Mouse (Mus musculus) embryonic facial prominence, embryonic 11.5 days (tissue): ENCODE results near the gene Tmem88b. TPM values are rescaled to one million over a fixed set of nuclear protein-coding genes. Genes with fewer than 3 reads are reported as not detected.
A peak's percentile ranks its signal among the peaks of the same experiment; 100 is the strongest.

Experiments
- ATAC-seq: fragments of 200-750 bp; cut with Nextera tagmentation; replicated peaks from 2 replicates; pipeline ENCODE4 v1.8.0; 2017; ENCODE audit warnings: low read depth; ENCODE audit not compliant: insufficient number of reproducible peaks, low FRiP score, low TSS enrichment
- DNase-seq: peaks from one replicate; pipeline ENCODE4 v3.0.0-alpha.2; 2015; ENCODE audit warnings: low spot score
- H3K27ac ChIP-seq: fragments of 300-500 bp; sonication (generic); replicated peaks from 2 replicates; pipeline ENCODE4 v1.5.1; 2014; ENCODE audit warnings: mild to moderate bottlenecking, low read depth, low read length, control low read depth
- H3K27me3 ChIP-seq: fragments of 300-500 bp; sonication (generic); 2 replicates; pipeline ENCODE4 v1.6.1; 2014; ENCODE audit warnings: mild to moderate bottlenecking, low read length, moderate library complexity, mixed read lengths; ENCODE audit not compliant: control insufficient read depth, insufficient read depth
- H3K36me3 ChIP-seq: fragments of 300-500 bp; sonication (generic); replicated peaks from 2 replicates; pipeline ENCODE4 v1.6.1; 2014; ENCODE audit warnings: low read depth, mild to moderate bottlenecking, low read length, moderate library complexity, mixed read lengths; ENCODE audit not compliant: control insufficient read depth, insufficient read depth
- H3K4me1 ChIP-seq: fragments of 300-500 bp; sonication (generic); 2 replicates; pipeline ENCODE4 v1.6.1; 2014; ENCODE audit warnings: low read length, mixed read lengths; ENCODE audit not compliant: control insufficient read depth, insufficient read depth
- H3K4me2 ChIP-seq: fragments of 300-500 bp; sonication (generic); 2 replicates; pipeline ENCODE4 v1.6.1; 2014; ENCODE audit warnings: low read depth, mild to moderate bottlenecking, control low read depth, low read length, moderate library complexity
- H3K4me3 ChIP-seq: fragments of 300-500 bp; sonication (generic); 2 replicates; pipeline ENCODE4 v1.5.1; 2014; ENCODE audit warnings: low read depth, low read length, control low read depth
- H3K9ac ChIP-seq: fragments of 300-500 bp; sonication (generic); replicated peaks from 2 replicates; pipeline ENCODE4 v1.6.1; 2014; ENCODE audit warnings: mild to moderate bottlenecking, control low read depth, low read length
- H3K9me3 ChIP-seq: fragments of 300-500 bp; sonication (generic); replicated peaks from 2 replicates; pipeline ENCODE4 v1.6.1; 2016; ENCODE audit warnings: mild to moderate bottlenecking, low read length, inconsistent platforms, mixed read lengths; ENCODE audit not compliant: control insufficient read depth
- WGBS: fragments of 180-500 bp; shearing (Covaris S2); extraction: QIAGEN DNeasy Blood & Tissue Kit; methylation state at CpG from one replicate; pipeline ENCODE4 v1.1.7; 2014; 5-methylcytosine and 5-hydroxymethylcytosine counted together
- polyA plus RNA-seq: library from polyadenylated mRNA; unstranded; fragments of >200 nt; fragmentation: Nextera tagmentation; extraction: Ambion mirVana; gene quantifications from 2 replicates; pipeline ENCODE4 v1.2.1, GENCODE M21; 2014

Gene Tmem88b
- polyA plus RNA-seq, 1 experiment from 2014 or later = 0.18 TPM

DNA sequence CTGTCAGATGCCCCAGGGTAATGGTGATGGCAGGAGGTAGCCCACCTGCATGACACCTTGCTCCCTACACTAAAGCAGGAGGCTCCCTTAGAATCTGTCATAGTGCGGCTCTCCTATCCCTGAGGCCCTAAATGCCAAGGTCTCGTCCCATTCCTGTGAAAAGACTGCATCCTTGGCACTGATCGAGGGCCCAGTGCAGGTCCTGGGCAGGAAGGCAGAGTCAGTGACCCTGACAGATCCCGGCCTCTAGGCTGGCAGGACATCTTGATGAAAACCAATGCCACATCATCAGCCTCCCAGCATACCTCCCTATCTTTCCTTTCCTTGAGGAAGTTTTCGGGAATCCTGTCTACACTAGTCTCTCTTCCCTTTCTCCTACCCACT, 16.2 kb downstream of the Tmem88b start:
- peak overlapping the region; percentile 90 for H3K9ac ChIP-seq
- H3K4me3 ChIP-seq = peak overlapping the region; percentile 43
- H3K36me3 ChIP-seq = no peaks in the 10 kb centered on the region
- 66% methylated on average over 5 of the region's 5 CpGs for WGBS
- H3K9me3 ChIP-seq = no peaks in the 10 kb centered on the region
- ATAC-seq = no peak
- no peak overlapping the region for H3K27ac ChIP-seq
- H3K4me2 ChIP-seq = peak overlapping the region; percentile 77
- peaks cover 2% of the 10 kb centered on the region for H3K4me1 ChIP-seq
- no peak for DNase-seq
- no peaks in the 10 kb centered on the region; the same call in 1 of the 2 replicates for H3K27me3 ChIP-seq

DNA sequence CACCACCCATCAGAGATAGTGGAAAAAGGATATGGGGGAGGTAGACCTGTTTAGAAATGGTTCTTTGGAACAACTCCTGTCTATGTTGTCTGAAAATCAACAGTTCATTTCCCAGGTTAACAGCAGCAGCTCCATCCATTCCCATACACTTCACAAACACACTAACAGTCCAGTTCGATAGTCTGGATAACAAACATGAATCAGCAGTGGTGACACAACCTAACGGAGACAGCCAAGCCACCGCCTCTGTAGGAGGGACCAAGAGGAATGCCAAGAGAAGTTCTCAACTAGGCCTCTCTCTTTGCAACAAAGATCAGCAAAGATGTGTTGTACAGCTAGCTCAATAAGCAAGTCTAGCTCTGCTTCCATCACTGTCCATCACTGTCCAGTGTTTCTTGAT, 23.3 kb downstream of the Tmem88b start:
- WGBS = 88% methylated on average over 3 of the region's 3 CpGs
- Histone ChIP-seq H3K27ac (no peak overlapping the region), H3K4me2 (no peak overlapping the region; the same call in 1 of the 2 replicates), H3K36me3 (no peaks in the 10 kb centered on the region; the same call in 1 of the 2 replicates), H3K4me3 (no peak overlapping the region), H3K9ac (no peak overlapping the region), H3K27me3 (no peaks in the 10 kb centered on the region), H3K4me1 (no peaks in the 10 kb centered on the region; the same call in none of the 2 replicates), H3K9me3 (no peaks in the 10 kb centered on the region)
- ATAC-seq (no peak), DNase-seq (no peak)

DNA sequence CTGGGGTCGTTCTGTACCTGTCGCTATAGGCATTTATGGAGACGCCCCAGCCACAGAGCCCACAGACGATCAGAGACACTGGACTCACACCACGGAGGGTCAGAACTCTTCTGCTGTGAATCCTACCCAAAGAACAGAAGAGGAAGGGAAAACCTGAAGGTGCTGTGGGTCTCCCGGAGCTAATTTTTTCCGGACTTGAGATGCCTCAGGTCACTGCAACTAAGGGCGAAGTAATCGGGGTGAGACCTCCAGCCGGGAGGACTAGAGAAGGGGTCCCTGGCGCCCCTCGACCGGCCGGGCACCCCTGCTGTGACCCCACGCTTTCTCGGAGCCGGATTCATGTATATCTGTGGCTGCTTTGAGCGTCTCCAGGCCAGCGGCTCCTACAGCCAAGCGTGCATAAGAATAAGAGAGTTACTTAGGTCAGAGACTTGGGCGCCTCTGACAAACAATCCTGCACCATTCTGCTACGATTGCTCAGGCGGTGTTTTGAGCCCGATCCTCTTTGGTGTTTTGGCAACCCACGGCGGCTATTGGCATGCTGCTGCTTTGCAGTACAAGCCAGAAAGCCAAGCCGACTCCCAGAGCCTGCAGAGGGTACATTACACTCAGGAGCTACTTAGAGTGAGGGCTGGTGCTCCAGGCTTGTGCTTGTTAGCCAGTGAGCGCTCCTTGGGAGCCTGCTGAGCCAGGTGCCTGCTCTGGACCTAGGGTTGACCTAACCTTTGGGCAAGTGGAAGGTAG, 24.1 kb downstream of the Tmem88b start:
- WGBS = 2% methylated on average over 28 of the region's 28 CpGs
- Histone ChIP-seq H3K4me3 (peak overlapping the region; percentile 88), H3K9ac (peak overlapping the region; percentile 61), H3K4me1 (no peaks in the 10 kb centered on the region; the same call in none of the 2 replicates), H3K27ac (0 out of 2 replicates have a peak overlapping the region, but pooled peaks have one; percentile 0), H3K27me3 (no peaks in the 10 kb centered on the region), H3K36me3 (no peaks in the 10 kb centered on the region; the same call in 1 of the 2 replicates), H3K4me2 (peak overlapping the region; percentile 87), H3K9me3 (no peaks in the 10 kb centered on the region)
- 0 out of 2 replicates have a peak, but pooled peaks have one; percentile 12 for ATAC-seq
- DNase-seq = no peak

DNA sequence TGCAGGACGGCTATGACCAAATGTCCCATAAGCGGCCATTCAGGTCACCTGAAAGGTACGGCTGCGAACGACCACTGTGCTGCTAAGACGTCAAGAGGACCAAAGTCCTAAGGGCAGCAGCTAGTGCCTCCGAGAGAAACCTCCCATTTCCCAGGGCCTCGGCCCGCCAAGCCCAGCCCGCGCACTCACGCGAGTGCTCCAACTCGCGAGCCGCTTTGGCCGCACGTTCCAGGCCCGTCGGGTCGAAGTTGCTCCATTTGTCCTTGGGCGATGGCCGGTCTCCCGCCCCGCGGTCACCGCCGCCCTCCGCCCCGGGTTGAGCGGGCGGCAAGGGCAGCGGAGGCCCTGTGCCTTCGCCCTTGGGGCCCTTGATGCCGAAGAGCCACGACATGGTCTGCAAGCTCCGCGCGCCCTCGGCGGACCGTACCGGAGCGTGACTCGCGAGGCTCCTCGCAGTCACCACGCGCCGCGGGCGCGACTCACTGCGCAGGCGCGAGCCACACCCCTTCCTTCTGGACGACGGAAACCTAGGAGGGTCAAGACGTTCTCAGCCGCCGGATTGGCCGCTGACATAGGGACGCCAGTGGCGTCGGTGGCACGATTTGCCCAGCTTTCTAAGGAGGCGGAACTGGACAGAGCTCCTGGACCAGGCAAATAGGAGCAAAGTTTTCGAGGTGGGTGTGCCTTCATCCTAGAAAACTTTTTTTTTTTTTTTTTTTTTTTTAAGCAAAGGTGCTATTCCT, 24.9 kb downstream of the Tmem88b start, which contains the start of gene Atad3a:
Atad3a (minus strand) TSS at position 481 of the 743 bp plus-strand sequence.
- peak within 1 kb of the TSS; percentile 0; the same call in 1 of the 2 replicates for H3K27ac ChIP-seq
- DNase-seq (peak; percentile 97), ATAC-seq (peak; percentile 95)
- H3K4me3 ChIP-seq = peak within 1 kb of the TSS; percentile 88
- H3K36me3 ChIP-seq = peaks cover 4% of the 10 kb centered on the region
- no peaks in the 10 kb centered on the region for H3K9me3 ChIP-seq
- H3K4me1 ChIP-seq = no peaks in the 10 kb centered on the region; the same call in none of the 2 replicates
- no peaks in the 10 kb centered on the region for H3K27me3 ChIP-seq
- peak within 1 kb of the TSS; percentile 87 for H3K4me2 ChIP-seq
- peak within 1 kb of the TSS; percentile 70 for H3K9ac ChIP-seq
- WGBS = under 1% methylated on average over 66 of the region's 68 CpGs

DNA sequence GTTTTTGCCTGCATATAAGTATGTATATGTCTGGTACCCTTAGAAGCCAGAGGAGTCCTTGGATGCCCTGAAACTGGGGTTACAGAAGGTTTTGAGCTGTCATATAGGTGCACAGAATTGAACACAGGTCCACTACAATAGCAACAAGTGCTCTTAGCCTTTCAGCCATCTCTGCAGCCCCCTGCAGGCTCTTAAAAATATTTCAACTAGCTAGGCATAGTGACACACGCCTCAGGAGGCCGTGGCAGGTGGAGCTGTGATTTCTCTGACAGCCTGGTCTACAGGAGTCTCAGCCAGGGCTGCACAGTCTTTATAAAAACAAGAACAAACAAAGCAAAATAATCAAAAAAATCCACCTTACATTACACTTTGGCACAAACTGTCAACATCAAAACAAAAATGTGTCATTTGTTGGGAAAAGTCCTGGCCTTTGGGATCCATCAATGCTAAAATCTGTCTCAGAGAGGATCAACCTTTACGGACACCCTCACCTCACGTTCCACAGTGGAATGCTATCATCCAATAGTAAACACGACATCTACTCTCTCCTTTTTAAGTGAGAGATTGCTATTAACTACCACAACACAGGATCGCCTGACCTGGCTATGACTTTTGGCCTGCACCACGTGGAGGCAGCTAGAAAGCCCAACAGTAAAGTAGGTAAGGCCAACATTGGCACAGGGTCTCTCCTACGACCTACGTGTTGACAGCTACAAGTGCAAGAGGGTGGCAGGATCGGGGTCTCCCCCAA, 25.6 kb downstream of the Tmem88b start:
- peak overlapping the region; percentile 88 for H3K4me3 ChIP-seq
- peak overlapping the region; percentile 70 for H3K9ac ChIP-seq
- H3K27me3 ChIP-seq = no peaks in the 10 kb centered on the region
- peaks cover 4% of the 10 kb centered on the region for H3K36me3 ChIP-seq
- peak overlapping the region; percentile 87 for H3K4me2 ChIP-seq
- peak; percentile 59 for DNase-seq
- no peaks in the 10 kb centered on the region for H3K9me3 ChIP-seq
- no peaks in the 10 kb centered on the region; the same call in none of the 2 replicates for H3K4me1 ChIP-seq
- no peak for ATAC-seq
- H3K27ac ChIP-seq = no peak overlapping the region; the same call in 1 of the 2 replicates
- 4% methylated on average over 10 of the region's 10 CpGs for WGBS

DNA sequence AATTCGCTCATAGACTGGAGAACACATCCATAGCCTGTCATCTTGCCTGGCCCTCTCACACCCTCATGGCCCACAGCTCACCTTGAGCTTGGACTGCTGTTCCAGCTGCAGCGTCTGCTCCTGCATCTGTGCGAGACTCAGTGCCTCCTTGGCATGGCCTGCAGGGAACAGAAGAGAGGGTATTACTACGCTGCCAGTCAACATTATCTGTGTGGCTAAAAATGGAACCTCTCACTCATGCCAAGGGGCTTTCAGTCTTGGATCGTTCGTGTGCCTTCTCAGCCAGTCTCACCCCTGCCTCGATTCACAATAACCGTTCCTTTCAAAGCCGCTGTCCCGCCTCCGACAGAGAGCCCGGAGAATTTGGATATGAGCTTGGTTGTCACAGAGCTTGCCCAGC, 28.7 kb downstream of the Tmem88b start:
- H3K4me1 ChIP-seq = no peaks in the 10 kb centered on the region; the same call in none of the 2 replicates
- no peak overlapping the region for H3K27ac ChIP-seq
- H3K4me3 ChIP-seq = no peak overlapping the region
- no peaks in the 10 kb centered on the region for H3K9me3 ChIP-seq
- no peak overlapping the region for H3K4me2 ChIP-seq
- H3K27me3 ChIP-seq = no peaks in the 10 kb centered on the region
- ATAC-seq (no peak), DNase-seq (no peak)
- WGBS = 92% methylated on average over 12 of the region's 12 CpGs
- no peak overlapping the region for H3K9ac ChIP-seq
- H3K36me3 ChIP-seq = peaks cover 9% of the 10 kb centered on the region

DNA sequence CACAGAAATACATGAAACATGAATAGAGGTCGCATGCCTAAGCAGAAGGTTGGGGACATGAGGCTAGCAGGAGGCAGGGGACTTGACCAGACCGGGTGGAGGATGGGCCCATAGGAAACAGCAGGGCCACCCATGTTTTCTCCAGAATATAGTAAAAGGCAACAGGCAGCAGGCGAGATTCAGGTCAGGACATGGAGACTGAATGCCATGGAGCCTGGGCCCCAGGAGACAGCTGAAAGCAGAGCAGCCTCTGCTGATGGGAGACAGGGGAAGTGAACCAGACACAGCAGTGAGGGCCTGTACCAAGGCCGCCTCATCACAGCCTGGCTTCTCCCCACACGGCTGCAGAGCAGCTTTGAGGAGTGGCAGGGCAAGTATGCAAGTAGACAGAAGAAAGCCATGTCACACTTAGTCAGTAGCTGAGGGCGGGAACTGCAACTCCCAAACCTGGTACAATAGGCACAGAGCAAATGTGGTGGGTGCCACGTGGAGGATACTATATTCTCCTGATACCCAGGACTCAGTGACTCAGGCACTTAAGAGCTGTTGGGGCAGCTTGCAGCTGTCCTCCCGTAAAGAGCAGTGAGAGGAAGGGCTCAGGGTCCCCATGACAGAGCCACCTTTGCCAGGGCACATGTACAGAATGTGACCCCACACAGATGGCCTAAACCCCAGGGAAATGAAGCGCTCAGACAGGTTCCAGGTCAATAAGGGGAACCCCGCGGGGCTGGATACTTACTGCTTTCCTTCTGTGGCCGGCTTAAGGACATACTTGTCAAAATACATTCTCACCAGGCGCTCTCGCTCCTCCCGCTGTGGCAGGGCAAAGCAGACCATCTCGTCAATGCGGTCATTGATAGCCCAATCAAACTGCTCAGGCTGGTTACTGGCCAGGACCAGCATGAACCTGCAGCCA, 38.8 kb downstream of the Tmem88b start:
- H3K4me3 ChIP-seq = no peak overlapping the region
- ATAC-seq (no peak), DNase-seq (no peak)
- H3K27me3 ChIP-seq = no peaks in the 10 kb centered on the region
- H3K4me1 ChIP-seq = no peaks in the 10 kb centered on the region
- H3K36me3 ChIP-seq = peaks cover 17% of the 10 kb centered on the region
- no peak overlapping the region for H3K4me2 ChIP-seq
- H3K27ac ChIP-seq = no peak overlapping the region
- 89% methylated on average over 17 of the region's 17 CpGs for WGBS
- H3K9ac ChIP-seq = no peak overlapping the region
- H3K9me3 ChIP-seq = no peaks in the 10 kb centered on the region
